Mouse (Mus musculus) small intestine, adult 2 months (tissue): ENCODE results near the gene Gna11.

Source experiments
- CTCF ChIP-seq: fragments of 200-500 bp; IDR thresholded peaks from 2 replicates; pipeline ENCODE4 v1.5.1; 2012; ENCODE audit warnings: low read depth, mild to moderate bottlenecking, control low read depth, inconsistent platforms, low read length, moderate library complexity, mixed read lengths; ENCODE audit not compliant: insufficient replicate concordance, insufficient read length; ENCODE audit errors: extremely low read depth
- POLR2A ChIP-seq: fragments of 200-500 bp; IDR thresholded peaks from 2 replicates; pipeline ENCODE4 v1.6.1; 2012; ENCODE audit warnings: low read depth, mild to moderate bottlenecking, control low read depth, inconsistent platforms, low read length, moderate library complexity

DNA sequence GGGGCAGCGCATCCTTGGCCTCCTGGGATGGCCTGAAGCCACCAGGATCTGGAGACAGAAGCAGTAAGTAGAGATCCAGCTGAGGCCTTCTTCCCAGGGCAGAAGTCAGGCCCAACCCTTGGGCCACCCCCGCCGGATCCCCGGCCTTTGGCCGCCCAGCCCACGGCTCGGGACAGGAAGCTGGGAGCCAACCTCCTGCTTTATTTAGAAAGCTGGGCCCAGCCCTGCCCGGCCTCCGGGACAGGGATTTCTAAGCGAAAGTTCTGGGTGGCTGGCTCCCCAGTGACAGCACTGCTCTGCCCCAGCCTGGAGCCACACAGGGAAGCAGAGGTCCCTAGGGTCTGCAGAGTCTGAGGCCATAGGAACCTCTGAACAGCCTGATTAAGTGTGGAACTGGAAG lies 3.2 kb downstream of the Gna11 start:
- TF ChIP-seq POLR2A: peak; percentile 84
- no peak for TF ChIP-seq CTCF
